Mouse (Mus musculus): ENCODE data around the gene Galm.

DNA sequence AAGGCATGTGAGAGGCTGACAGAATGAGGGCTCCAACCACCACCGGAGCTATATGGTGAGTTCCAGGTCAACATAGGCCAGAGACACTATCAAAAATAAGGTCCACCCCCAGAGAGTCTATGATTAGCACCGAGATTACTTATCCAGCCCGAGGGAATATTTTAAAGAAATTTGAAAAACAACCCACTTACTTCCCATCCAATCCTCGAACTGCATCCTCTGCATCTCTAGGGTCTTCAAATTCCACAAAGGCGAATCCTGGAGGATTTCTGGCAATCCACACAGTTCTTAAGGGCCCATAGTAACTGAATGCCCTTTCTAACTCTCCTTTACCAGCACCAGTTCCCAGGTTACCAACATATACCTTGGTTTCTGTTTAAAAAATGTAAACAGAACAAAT, 78.4 kb downstream of the Galm start:
- no peak for TF ChIP-seq POLR2A (IDR thresholded peaks at IDR 0.05; ENCODE audit: low read depth, low read length)
- no peak for TF ChIP-seq CTCF (IDR thresholded peaks at IDR 0.05; ENCODE audit: extremely low read depth, insufficient read depth, insufficient read length, insufficient replicate concordance)

All from spleen, adult 2 months (tissue).